Mouse (Mus musculus) MEL (cell line): ENCODE measurements around the gene Gm28374. TPM values are rescaled to one million over a fixed set of nuclear protein-coding genes. Genes with fewer than 3 reads are reported as not detected.
"Not testable (repeated sequence)": the region's sequence is repeated elsewhere in the genome, so short reads cannot be mapped to it uniquely, and the experiment has no call there.

Experiments
- DNase-seq: peaks from one replicate; pipeline ENCODE4 v3.0.0; 2011; ENCODE audit warnings: low read depth, low spot score
- H3K27ac ChIP-seq: 2 replicates; pipeline ENCODE4 v1.5.1; 2012; ENCODE audit warnings: low read depth, mild to moderate bottlenecking, control low read depth, low read length, moderate library complexity; ENCODE audit not compliant: control insufficient read depth
- H3K27me3 ChIP-seq, 2 experiments: fragments of 150-350 bp in 1 of 2; sonication (generic) in 1 of 2; 2 replicates each; pipeline ENCODE4 v1.6.1; 2012; ENCODE audit warnings: low read length in 2 of 2, mild to moderate bottlenecking in 2 of 2, improper control_type of control experiment in 1 of 2, moderate library complexity in 1 of 2; ENCODE audit not compliant: insufficient read depth in 2 of 2, control insufficient read depth in 1 of 2
- H3K36me3 ChIP-seq, 2 experiments: 2 replicates each; pipeline ENCODE4 v1.6.1; 2012 to 2014; ENCODE audit warnings: low read length in 2 of 2, improper control_type of control experiment in 1 of 2, inconsistent platforms in 1 of 2, mild to moderate bottlenecking in 1 of 2; ENCODE audit not compliant: insufficient read depth in 2 of 2, control insufficient read depth in 1 of 2
- H3K4me1 ChIP-seq, 2 experiments: fragments of 150-350 bp in 1 of 2; sonication (generic) in 1 of 2; 2 replicates each; pipeline ENCODE4 v1.6.1; 2012; ENCODE audit warnings: low read length in 2 of 2, improper control_type of control experiment in 1 of 2, mild to moderate bottlenecking in 1 of 2; ENCODE audit not compliant: insufficient read depth in 2 of 2, control insufficient read depth in 1 of 2
- H3K4me3 ChIP-seq, 2 experiments: fragments of 150-350 bp in 1 of 2; sonication (generic) in 1 of 2; 2 replicates each; pipeline ENCODE4 v1.5.1; 2012; ENCODE audit warnings: low read depth in 2 of 2, low read length in 2 of 2, mild to moderate bottlenecking in 2 of 2, moderate library complexity in 2 of 2, control low read depth in 1 of 2, improper control_type of control experiment in 1 of 2; ENCODE audit not compliant: control insufficient read depth in 1 of 2, insufficient read depth in 1 of 2
- H3K79me2 ChIP-seq: 2 replicates; pipeline ENCODE4 v1.6.1; 2012; ENCODE audit warnings: mild to moderate bottlenecking, low read length, moderate library complexity; ENCODE audit not compliant: control insufficient read depth, poor library complexity, insufficient read depth
- H3K9ac ChIP-seq: 2 replicates; pipeline ENCODE4 v1.6.1; 2012; ENCODE audit warnings: low read depth, mild to moderate bottlenecking, control low read depth, low read length, moderate library complexity; ENCODE audit not compliant: control insufficient read depth, poor library complexity, severe bottlenecking
- H3K9me3 ChIP-seq: fragments of 150-350 bp; sonication (generic); replicated peaks from 2 replicates; pipeline ENCODE4 v1.6.1; 2012; ENCODE audit warnings: mild to moderate bottlenecking, low read length, improper control_type of control experiment, moderate library complexity; ENCODE audit not compliant: insufficient read depth
- BHLHE40 ChIP-seq: IDR thresholded peaks from 2 replicates; pipeline ENCODE4 v1.6.1; 2012; ENCODE audit warnings: low read depth, mild to moderate bottlenecking, inconsistent platforms, low read length, improper control_type of control experiment, borderline replicate concordance
- CHD1 ChIP-seq: IDR thresholded peaks from 2 replicates; pipeline ENCODE4 v1.6.1; 2012; ENCODE audit warnings: low read depth, mild to moderate bottlenecking, inconsistent platforms, low read length, improper control_type of control experiment
- CHD2 ChIP-seq: IDR thresholded peaks from 2 replicates; pipeline ENCODE4 v1.6.1; 2011; ENCODE audit warnings: low read length, improper control_type of control experiment
- CTCF ChIP-seq, 3 experiments: IDR thresholded peaks in 2 of 3; conservative IDR thresholded peaks in 1 of 3; 2 replicates each; pipeline ENCODE4 v1.5.1; 2011 to 2012; ENCODE audit warnings: low read length in 3 of 3, low read depth in 2 of 3, mild to moderate bottlenecking in 2 of 3, improper control_type of control experiment in 1 of 3, inconsistent platforms in 1 of 3, mixed read lengths in 1 of 3, moderate library complexity in 1 of 3; ENCODE audit not compliant: control insufficient read depth in 1 of 3, insufficient read depth in 1 of 3, poor library complexity in 1 of 3, severe bottlenecking in 1 of 3
- ELF1 ChIP-seq: IDR thresholded peaks from 2 replicates; pipeline ENCODE4 v1.6.1; 2014; ENCODE audit warnings: low read depth, mild to moderate bottlenecking, inconsistent platforms, low read length, improper control_type of control experiment, moderate library complexity
- EP300 ChIP-seq, 2 experiments: IDR thresholded peaks; 2 replicates each; pipeline ENCODE4 v1.6.1; 2011; ENCODE audit warnings: improper control_type of control experiment in 2 of 2, low read length in 2 of 2, low read depth in 1 of 2, mild to moderate bottlenecking in 1 of 2
- ETS1 ChIP-seq: IDR thresholded peaks from 2 replicates; pipeline ENCODE4 v1.6.1; 2012; ENCODE audit warnings: low read depth, mild to moderate bottlenecking, inconsistent platforms, low read length, improper control_type of control experiment, moderate library complexity
- GABPA ChIP-seq: IDR thresholded peaks from 2 replicates; pipeline ENCODE4 v1.6.1; 2012; ENCODE audit warnings: low read depth, mild to moderate bottlenecking, inconsistent platforms, low read length, improper control_type of control experiment, moderate library complexity
- GATA1 ChIP-seq: IDR thresholded peaks from 2 replicates; pipeline ENCODE4 v1.6.1; 2011; ENCODE audit warnings: low read depth, low read length, improper control_type of control experiment
- HCFC1 ChIP-seq: IDR thresholded peaks from 2 replicates; pipeline ENCODE4 v1.6.1; 2012; ENCODE audit warnings: low read depth, mild to moderate bottlenecking, inconsistent platforms, low read length, improper control_type of control experiment, moderate library complexity
- JUND ChIP-seq: IDR thresholded peaks from 2 replicates; pipeline ENCODE4 v1.6.1; 2011; ENCODE audit warnings: low read depth, mild to moderate bottlenecking, improper control_type of control experiment, low read length
- KAT2A ChIP-seq: conservative IDR thresholded peaks from 2 replicates; pipeline ENCODE4 v1.6.1; 2012; ENCODE audit warnings: low read depth, low read length, improper control_type of control experiment, inconsistent platforms
- MAFK ChIP-seq: IDR thresholded peaks from 2 replicates; pipeline ENCODE4 v1.6.1; 2011; ENCODE audit warnings: low read depth, mild to moderate bottlenecking, low read length, improper control_type of control experiment, borderline replicate concordance
- MAZ ChIP-seq: IDR thresholded peaks from 2 replicates; pipeline ENCODE4 v1.6.1; 2012; ENCODE audit warnings: low read depth, mild to moderate bottlenecking, inconsistent platforms, low read length, improper control_type of control experiment
- MYB ChIP-seq: IDR thresholded peaks from 2 replicates; pipeline ENCODE4 v1.6.1; 2011; ENCODE audit warnings: mild to moderate bottlenecking, low read depth, low read length, improper control_type of control experiment
- NELFE ChIP-seq: IDR thresholded peaks from 2 replicates; pipeline ENCODE4 v1.6.1; 2011; ENCODE audit warnings: low read depth, low read length, improper control_type of control experiment
- NRF1 ChIP-seq: IDR thresholded peaks from 2 replicates; pipeline ENCODE4 v1.6.1; 2014; ENCODE audit warnings: low read depth, mild to moderate bottlenecking, inconsistent platforms, low read length, improper control_type of control experiment, moderate library complexity; ENCODE audit not compliant: poor library complexity, insufficient read depth, severe bottlenecking
- POLR2A ChIP-seq, 2 experiments: IDR thresholded peaks; 2 replicates each; pipeline ENCODE4 v1.6.1; 2011 to 2012; ENCODE audit warnings: low read length in 2 of 2, mild to moderate bottlenecking in 2 of 2, control low read depth in 1 of 2, improper control_type of control experiment in 1 of 2, low read depth in 1 of 2, moderate library complexity in 1 of 2; ENCODE audit not compliant: control insufficient read depth in 1 of 2, insufficient read depth in 1 of 2, poor library complexity in 1 of 2
- POLR2AphosphoS5 ChIP-seq: IDR thresholded peaks from 2 replicates; pipeline ENCODE4 v1.6.1; 2012; ENCODE audit warnings: low read depth, borderline replicate concordance, mild to moderate bottlenecking, inconsistent platforms, low read length, moderate library complexity, mixed read lengths
- RAD21 ChIP-seq: IDR thresholded peaks from 2 replicates; pipeline ENCODE4 v1.6.1; 2011; ENCODE audit warnings: mild to moderate bottlenecking, low read depth, low read length, improper control_type of control experiment
- SIN3A ChIP-seq: IDR thresholded peaks from 2 replicates; pipeline ENCODE4 v1.6.1; 2012; ENCODE audit warnings: low read length, improper control_type of control experiment, inconsistent platforms
- SMC3 ChIP-seq: IDR thresholded peaks from 2 replicates; pipeline ENCODE4 v1.6.1; 2011; ENCODE audit warnings: low read depth, low read length, improper control_type of control experiment
- TAL1 ChIP-seq: IDR thresholded peaks from 2 replicates; pipeline ENCODE4 v1.6.1; 2012; ENCODE audit warnings: mild to moderate bottlenecking, inconsistent platforms, low read length, moderate library complexity, mixed read lengths
- USF1 ChIP-seq: IDR thresholded peaks from 2 replicates; pipeline ENCODE4 v1.6.1; 2014; ENCODE audit warnings: low read depth, mild to moderate bottlenecking, inconsistent platforms, low read length, improper control_type of control experiment, moderate library complexity
- ZC3H11A ChIP-seq: IDR thresholded peaks from 2 replicates; pipeline ENCODE4 v1.6.1; 2012; ENCODE audit warnings: low read depth, mild to moderate bottlenecking, inconsistent platforms, low read length, improper control_type of control experiment
- ZKSCAN1 ChIP-seq: IDR thresholded peaks from 2 replicates; pipeline ENCODE4 v1.6.1; 2012; ENCODE audit warnings: low read depth, mild to moderate bottlenecking, inconsistent platforms, low read length, improper control_type of control experiment, moderate library complexity
- ZNF384 ChIP-seq: IDR thresholded peaks from 2 replicates; pipeline ENCODE4 v1.6.1; 2012; ENCODE audit warnings: low read depth, mild to moderate bottlenecking, inconsistent platforms, low read length, improper control_type of control experiment
- polyA plus RNA-seq, 2 experiments: library from polyadenylated mRNA; stranded (reverse) in 1 of 2; unstranded in 1 of 2; fragments of >175 nt in 1 of 2; fragments of >200 nt in 1 of 2; gene quantifications; 2 replicates each; pipeline versions ENCODE4 v1.2.1 to v1.2.4; 2012; ENCODE audit warnings: low replicate concordance in 2 of 2, low read depth in 1 of 2; ENCODE audit not compliant: insufficient read length in 2 of 2, insufficient read depth in 1 of 2, missing spikeins in 1 of 2
- total RNA-seq: library from RNA; depleted of rRNA; stranded (reverse); fragments of 300-350 nt; gene quantifications from 2 replicates; pipeline ENCODE4 v1.2.3, GENCODE M21; 2012

Gene Gm28374
- total and polyA plus RNA-seq, 3 experiments, result 0.42 to 0.46 TPM; not detected in 1

DNA sequence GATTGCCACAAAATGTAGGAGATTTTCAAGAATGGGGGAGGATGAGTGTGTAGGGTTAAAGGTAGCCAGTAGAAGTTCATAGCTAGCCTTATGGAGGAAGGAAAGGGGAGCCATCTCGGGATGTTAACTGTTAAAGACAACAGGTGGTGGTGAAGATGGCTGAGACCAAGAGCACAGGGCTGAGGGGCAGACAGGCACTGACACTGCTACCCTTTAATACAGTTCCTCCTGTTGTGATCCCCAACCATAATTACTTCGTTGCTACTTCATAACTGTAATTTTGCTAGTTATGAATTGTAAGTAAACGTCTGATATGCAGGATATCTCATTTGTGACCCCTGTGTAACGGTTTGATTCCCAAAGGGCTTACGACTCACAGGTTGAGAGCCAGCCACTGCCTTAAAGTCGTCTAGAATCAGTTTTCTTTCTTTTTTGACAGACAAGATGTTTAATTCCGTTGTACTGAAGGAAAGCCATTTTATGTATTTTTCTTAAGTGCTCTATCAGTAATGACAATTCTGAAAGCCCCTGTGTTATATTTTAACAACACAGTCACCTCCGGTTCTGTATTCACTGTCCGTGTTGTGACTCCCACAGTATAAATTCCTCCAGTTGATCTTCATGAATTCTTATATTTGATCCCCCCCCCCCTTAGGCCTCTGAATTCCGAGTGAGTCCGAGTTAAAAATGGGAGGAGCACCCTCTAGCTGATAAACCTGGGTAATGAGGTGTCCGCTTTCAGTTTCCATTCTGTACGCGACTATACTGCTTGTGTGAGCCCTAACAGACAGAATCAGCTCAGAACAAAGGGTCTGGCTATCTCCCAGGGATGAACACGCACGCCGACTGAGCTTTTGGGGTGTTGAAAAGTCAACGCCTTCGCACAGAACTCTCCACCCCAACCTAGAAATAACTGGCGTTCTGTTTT lies 36.4 kb downstream of the Gm28374 start (continued):
- TF ChIP-seq POLR2AphosphoS5 (no peak), CHD1 (peak; percentile 53; the same call in 1 of the 2 replicates), NRF1 (no peak), CHD2 (no peak)

GRCm38 (mm10) chr19:6044102-6044501 lies 38.0 kb downstream of the Gm28374 start:
- Histone ChIP-seq H3K36me3 (peaks cover 0 to 14% of the 10 kb centered on the region in 2 experiments; a peak in 2 of 4 replicates), H3K4me1 (peaks cover 3 to 22% of the 10 kb centered on the region in 2 experiments; a peak in 3 of 4 replicates), H3K79me2 (peaks cover 20% of the 10 kb centered on the region)
- DNase-seq, result peak; percentile 81
- not testable (repeated sequence) for H3K27ac ChIP-seq, H3K4me3 ChIP-seq, H3K9me3 ChIP-seq, H3K27me3 ChIP-seq, H3K9ac ChIP-seq
- TF ChIP-seq RAD21 (peak; percentile 85), TAL1 (peak; percentile 24; the same call in 1 of the 2 replicates), HCFC1 (peak; percentile 27; the same call in 1 of the 2 replicates), ETS1 (0 out of 2 replicates have a peak, but pooled peaks have one; percentile 10), SIN3A (peak; percentile 84), CTCF (IDR thresholded peaks at IDR 0.05 in 2 of 3, conservative IDR thresholded peaks at IDR 0.05 in 1 of 3; ENCODE audit: control insufficient read depth in 1 of 3, insufficient read depth in 1 of 3, low read depth in 2 of 3, low read length in 3 of 3, poor library complexity in 1 of 3, severe bottlenecking in 1 of 3) (peak; percentile 22 to 82 (median 35); a peak in 4 of 6 replicates), GATA1 (0 out of 2 replicates have a peak, but pooled peaks have one; percentile 3), SMC3 (peak; percentile 69), ZC3H11A (peak; percentile 54)

- H3K27me3 ChIP-seq, result no peaks in the 10 kb centered on the region
- no peak overlapping the region for H3K4me3 ChIP-seq
- H3K36me3 ChIP-seq, result peaks cover 0 to 8% of the 10 kb centered on the region in 2 experiments; a peak in 2 of 4 replicates
- peaks cover 10% of the 10 kb centered on the region for H3K79me2 ChIP-seq
- no peaks in the 10 kb centered on the region for H3K9me3 ChIP-seq
- H3K4me1 ChIP-seq, result peaks cover 3 to 10% of the 10 kb centered on the region in 2 experiments
- no peak overlapping the region for H3K27ac ChIP-seq
- H3K9ac ChIP-seq, result no peak overlapping the region
- no peak for DNase-seq
- no peak for TF ChIP-seq EP300 (IDR thresholded peaks at IDR 0.05; ENCODE audit: low read depth in 1 of 2, low read length in 2 of 2)
- no peak for TF ChIP-seq ZNF384
- no peak for TF ChIP-seq CHD1
- TF ChIP-seq POLR2A (IDR thresholded peaks at IDR 0.05; ENCODE audit: control insufficient read depth in 1 of 2, insufficient read depth in 1 of 2, low read depth in 1 of 2, low read length in 2 of 2, poor library complexity in 1 of 2), result no peak
- TF ChIP-seq MAZ, result no peak
- TF ChIP-seq CTCF (IDR thresholded peaks at IDR 0.05 in 2 of 3, conservative IDR thresholded peaks at IDR 0.05 in 1 of 3; ENCODE audit: control insufficient read depth in 1 of 3, insufficient read depth in 1 of 3, low read depth in 2 of 3, low read length in 3 of 3, poor library complexity in 1 of 3, severe bottlenecking in 1 of 3), result no peak
- TF ChIP-seq TAL1, result no peak
- no peak for TF ChIP-seq GABPA
- TF ChIP-seq USF1, result no peak
- no peak for TF ChIP-seq RAD21
- TF ChIP-seq ELF1, result no peak
- TF ChIP-seq MYB, result no peak
- TF ChIP-seq CHD2, result no peak
- TF ChIP-seq KAT2A, result no peak
- TF ChIP-seq ZKSCAN1, result no peak
- no peak for TF ChIP-seq NELFE
- TF ChIP-seq JUND, result no peak
- TF ChIP-seq MAFK, result no peak
- no peak for TF ChIP-seq BHLHE40
These were observed 39.8 kb downstream of the Gm28374 start for GRCm38 (mm10) chr19:6042293-6042692.
